In genomic region chr9:72533089-72533415, GRCm38 (mm10) we compare ENCODE assay signal across 8 mouse cellular contexts. TPM values are rescaled to one million over a fixed set of nuclear protein-coding genes. Genes with fewer than 3 reads are reported as not detected.
DNase-seq lines count a peak whose midpoint lies in the region; ATAC-seq and TF ChIP-seq lines count a peak whose summit lies in the region.

No protein-coding gene starts in this region.

- H3K9me3 ChIP-seq in erythroblast, embryonic 14.5 days (ENCODE audit: control insufficient read depth, low read length) = no peaks in the 10 kb centered on the region
- H3K9me3 ChIP-seq in liver, embryonic 14.5 days (ENCODE audit: control insufficient read depth, low read length) = no peaks in the 10 kb centered on the region

- peak overlapping the region; percentile 93 for H3K4me3 ChIP-seq in erythroblast, embryonic 14.5 days (replicated peaks)
- H3K4me3 ChIP-seq in thymus, adult 2 months (ENCODE audit: control insufficient read depth, insufficient read depth, low read length) = peak overlapping the region; percentile 99
- peak overlapping the region; percentile 65 to 85 for H3K4me3 ChIP-seq in liver, embryonic 14.5 days (ENCODE audit: insufficient read depth in 1 of 2, low read depth in 2 of 2, low read length in 2 of 2)

- no peak; the same call in 1 of the 2 replicates for ATAC-seq in erythroblast, adult 5-6 weeks (replicated peaks; ENCODE audit: low FRiP score, poor library complexity, severe bottlenecking)
- ATAC-seq in liver, embryonic 14.5 days (ENCODE audit: insufficient read depth) = peak; percentile 19; the same call in 1 of the 2 replicates
- no peak for ATAC-seq in inflammation-experienced regulatory T-cells, adult 6 months

- DNase-seq in thymus, adult 2 months = no peak
- DNase-seq in thymus, postnatal 0 days (ENCODE audit: low spot score) = no peak
- no peak for DNase-seq in liver, embryonic 14.5 days (ENCODE audit: low read depth in 3 of 3, low spot score in 3 of 3)
- no peak for DNase-seq in thymus, adult 18-20 months
- no peak for DNase-seq in kidney, postnatal 4 days

- no peaks in the 10 kb centered on the region for H3K36me3 ChIP-seq in erythroblast, embryonic 14.5 days (ENCODE audit: control insufficient read depth)
- no peaks in the 10 kb centered on the region for H3K36me3 ChIP-seq in thymus, adult 2 months (ENCODE audit: control insufficient read depth, insufficient read depth, low read length)
- H3K36me3 ChIP-seq in liver, embryonic 14.5 days (replicated peaks; ENCODE audit: control insufficient read depth, insufficient read depth, low read depth) = no peaks in the 10 kb centered on the region

- WGBS in thymus, adult 2 months = 0% methylated on average over 2 of the region's 2 CpGs
- WGBS in liver, embryonic 14.5 days (ENCODE audit: insufficient replicate concordance) = 0% methylated on average over 2 of the region's 2 CpGs

- peak overlapping the region; percentile 88 for H3K27ac ChIP-seq in thymus, adult 2 months (ENCODE audit: control insufficient read depth, insufficient read depth, low read length)
- 0 out of 2 replicates have a peak overlapping the region, but pooled peaks have one; percentile 13 for H3K27ac ChIP-seq in liver, embryonic 14.5 days

- H3K27me3 ChIP-seq in erythroblast, embryonic 14.5 days (ENCODE audit: control insufficient read depth) = no peaks in the 10 kb centered on the region
- no peaks in the 10 kb centered on the region for H3K27me3 ChIP-seq in thymus, adult 2 months (ENCODE audit: control insufficient read depth, insufficient read depth, low read length)
- H3K27me3 ChIP-seq in liver, embryonic 14.5 days (ENCODE audit: control insufficient read depth, insufficient read depth, low read length) = no peaks in the 10 kb centered on the region

- no peak for TF ChIP-seq POLR2A in thymus, adult 2 months (IDR thresholded peaks at IDR 0.05; ENCODE audit: control insufficient read depth, extremely low read depth, insufficient read depth, low read length, poor library complexity)

- peak overlapping the region; percentile 82 for H3K9ac ChIP-seq in liver, embryonic 14.5 days (replicated peaks)

- H3K4me2 ChIP-seq in liver, embryonic 14.5 days (ENCODE audit: low read depth) = peak overlapping the region; percentile 92

- peaks cover 28% of the 10 kb centered on the region for H3K4me1 ChIP-seq in erythroblast, embryonic 14.5 days (ENCODE audit: control insufficient read depth)
- peaks cover 10% of the 10 kb centered on the region for H3K4me1 ChIP-seq in thymus, adult 2 months (replicated peaks; ENCODE audit: control insufficient read depth, insufficient read depth, low read length)
- peaks cover 5 to 9% of the 10 kb centered on the region in 2 experiments for H3K4me1 ChIP-seq in liver, embryonic 14.5 days (replicated peaks; ENCODE audit: control insufficient read depth in 2 of 2, insufficient read depth in 2 of 2, low read length in 1 of 2)

- TF ChIP-seq EP300 in liver, embryonic 14.5 days (IDR thresholded peaks at IDR 0.05; ENCODE audit: low read depth) = no peak

- TF ChIP-seq CTCF in thymus, adult 2 months (IDR thresholded peaks at IDR 0.05; ENCODE audit: borderline replicate concordance, control insufficient read depth, extremely low read depth, insufficient read depth, low read length, poor library complexity) = no peak
- TF ChIP-seq CTCF in liver, embryonic 14.5 days (IDR thresholded peaks at IDR 0.05; ENCODE audit: low read depth) = no peak

RNA-seq across cellular contexts. Expression of gene Rfx7, which starts 1.0 kb away (rescaled TPM):
- polyA plus RNA-seq in erythroblast, embryonic 14.5 days (2012) = 0.05 and 0.07 TPM in 2 replicates
- total RNA-seq in erythroblast, adult 5-6 weeks (2015; ENCODE audit: low replicate concordance) = 12.9 and 24.7 TPM in 2 replicates
- total RNA-seq in erythroblast, adult 5-6 weeks (2017; ENCODE audit: low replicate concordance) = 4.2 and 5.4 TPM in 2 replicates
- polyA plus RNA-seq in thymus, adult 2 months (2012; rRNA removed) = 21.2 and 22.3 TPM in 2 replicates
- 13.0 and 16.9 TPM in 2 replicates for polyA plus RNA-seq in thymus, postnatal 0 days (2015; fragmentation: Nextera tagmentation; extraction: Ambion mirVana)
- 2.7 and 3.1 TPM in 2 replicates for polyA plus RNA-seq in liver, embryonic 14.5 days (2012; rRNA removed)
- polyA plus RNA-seq in liver, embryonic 14.5 days (2014; fragmentation: Nextera tagmentation; extraction: Ambion mirVana) = 3.2 and 3.9 TPM in 2 replicates
- 10 to 100 TPM; 15.6 to 28.0 (median 23.6) TPM for polyA plus RNA-seq in inflammation-experienced regulatory T-cells, adult 6 months (2017; shearing (Covaris generic))

RNA-seq across cellular contexts. Expression of gene Tex9, which starts 41.0 kb away (rescaled TPM):
- 0.08 and 0.13 TPM in 2 replicates for polyA plus RNA-seq in erythroblast, embryonic 14.5 days (2012)
- total RNA-seq in erythroblast, adult 5-6 weeks (2015; ENCODE audit: low replicate concordance) = 1.7 and 6.5 TPM in 2 replicates
- 8.9 and 10.8 TPM in 2 replicates for total RNA-seq in erythroblast, adult 5-6 weeks (2017; ENCODE audit: low replicate concordance)
- polyA plus RNA-seq in thymus, adult 2 months (2012; rRNA removed) = 5.1 and 6.0 TPM in 2 replicates
- polyA plus RNA-seq in thymus, postnatal 0 days (2015; fragmentation: Nextera tagmentation; extraction: Ambion mirVana) = 30.4 and 32.3 TPM in 2 replicates
- polyA plus RNA-seq in liver, embryonic 14.5 days (2012; rRNA removed) = 3.0 and 3.8 TPM in 2 replicates
- polyA plus RNA-seq in liver, embryonic 14.5 days (2014; fragmentation: Nextera tagmentation; extraction: Ambion mirVana) = 6.4 and 6.6 TPM in 2 replicates
- 10 to 100 TPM; 13.3 to 13.5 (median 13.4) TPM for polyA plus RNA-seq in inflammation-experienced regulatory T-cells, adult 6 months (2017; shearing (Covaris generic))
